Mouse (Mus musculus): Measurements from ENCODE around the gene Ube2u.

- TF ChIP-seq CTCF (IDR thresholded peaks at IDR 0.05; ENCODE audit: borderline replicate concordance, insufficient read depth, low read depth, low read length) (no peak), POLR2A (IDR thresholded peaks at IDR 0.05; ENCODE audit: borderline replicate concordance, insufficient read depth, low read length) (no peak)
These were observed 60.8 kb downstream of the Ube2u start for GRCm38 (mm10) chr4:100539483-100539882.

Data from cerebellum, adult 2 months (tissue).